Comparison of ENCODE assay signal across 31 mouse cellular contexts in genomic region chr9:119263067-119263466, GRCm38 (mm10). TPM values are rescaled to one million over a fixed set of nuclear protein-coding genes. Genes with fewer than 3 reads are reported as not detected.
"Had no signal": no experiment of that assay in that cellular context is flagged by ENCODE, and none has a peak within 500 bp of the region (broad histone marks: within the 10 kb centered on the region; RNA-seq: fewer than 3 reads in every experiment).

No protein-coding gene starts in this region.

- H3K4me1 ChIP-seq: heart, embryonic 13.5 days; heart, embryonic 15.5 days; hindbrain, embryonic 13.5 days; hindbrain, embryonic 15.5 days; kidney, embryonic 15.5 days; limb, embryonic 13.5 days; limb, embryonic 15.5 days; liver, embryonic 13.5 days; liver, embryonic 15.5 days had no signal

- H3K4me3 ChIP-seq: heart, embryonic 13.5 days; heart, embryonic 15.5 days; hindbrain, embryonic 13.5 days; hindbrain, embryonic 15.5 days; kidney, embryonic 15.5 days; limb, embryonic 13.5 days; limb, embryonic 15.5 days; liver, embryonic 13.5 days; liver, embryonic 15.5 days had no signal

- H3K27ac ChIP-seq: heart, embryonic 13.5 days; heart, embryonic 15.5 days; hindbrain, embryonic 13.5 days; hindbrain, embryonic 15.5 days; hindbrain, postnatal 0 days; kidney, embryonic 15.5 days; kidney, postnatal 0 days; limb, embryonic 13.5 days; limb, embryonic 15.5 days; liver, embryonic 13.5 days; liver, embryonic 15.5 days had no signal

- DNase-seq: gastrocnemius, postnatal 14 days; gastrocnemius, postnatal 36 days; heart, adult 18-20 months; heart, postnatal 14 days; heart, postnatal 36 days; kidney, adult 11 months; kidney, adult 2 months; kidney, adult 9 months; kidney, postnatal 14 days; kidney, postnatal 36 days; layer of hippocampus, adult 9-11 months; layer of hippocampus, postnatal 36 days; left cerebral cortex, postnatal 4 days; liver, embryonic 13.5 days had no signal

RNA-seq across cellular contexts. Expression of gene Slc22a13, which starts 54.2 kb away (rescaled TPM):
- polyA plus RNA-seq: gonadal fat pad, adult 2 months; heart, embryonic 13.5 days; heart, embryonic 15.5 days; heart, postnatal 0 days; hindbrain, embryonic 11.5 days; hindbrain, embryonic 13.5 days; hindbrain, embryonic 15.5 days; hindbrain, postnatal 0 days; intestine, embryonic 14.5 days; intestine, embryonic 16.5 days; limb, embryonic 11.5 days; limb, embryonic 13.5 days; limb, embryonic 15.5 days; liver, embryonic 11.5 days; liver, embryonic 13.5 days; liver, embryonic 15.5 days had no signal
